Mouse (Mus musculus): ENCODE results near the gene Strn.

The Strn gene

GRCm38 (mm10) chr17:78737096-78737495 is at the start of gene Strn:
Strn (minus strand) TSS chr17:78737196.
- no peak for DNase-seq

DNA sequence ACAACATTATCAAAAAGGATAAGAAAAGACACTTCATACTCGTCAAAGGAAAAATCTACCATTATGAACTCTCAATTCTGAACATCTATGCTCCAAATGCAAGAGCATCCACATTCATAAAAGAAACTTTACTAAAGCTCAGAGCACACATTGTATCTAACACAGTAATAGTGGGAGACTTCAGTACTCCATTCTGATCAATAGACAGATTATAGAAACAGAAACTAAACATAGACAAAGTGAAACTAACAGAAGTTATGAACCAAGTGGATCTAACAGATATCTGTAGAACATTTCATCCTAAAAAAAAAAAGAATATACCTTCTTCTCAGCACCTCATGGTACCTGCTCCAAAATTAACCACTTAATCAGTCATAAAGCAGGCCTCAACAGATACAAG is 41.8 kb upstream of the Strn start:
- no peak for DNase-seq

DNA sequence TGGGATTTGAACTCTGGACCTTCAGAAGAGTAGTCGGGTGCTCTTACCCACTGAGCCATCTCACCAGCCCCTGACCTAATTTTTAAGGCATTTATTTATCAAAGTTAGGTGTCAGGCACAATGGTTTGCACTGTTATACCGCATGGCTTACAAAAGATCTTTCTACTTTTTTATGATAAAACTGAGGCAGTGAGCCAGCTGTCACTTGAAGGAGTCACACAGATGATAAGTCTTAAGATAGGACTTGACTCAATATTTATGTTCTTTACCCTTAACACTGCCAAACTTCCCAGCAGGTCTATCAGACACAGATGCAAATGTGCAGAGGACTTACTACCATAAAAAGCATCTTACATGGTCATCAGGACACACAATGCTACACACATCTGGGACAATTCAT is 35.3 kb upstream of the Strn start:
- DNase-seq, result no peak

- no peak for DNase-seq
Measured at GRCm38 (mm10) chr17:78770932-78771331, 33.9 kb upstream of the Strn start.

DNA sequence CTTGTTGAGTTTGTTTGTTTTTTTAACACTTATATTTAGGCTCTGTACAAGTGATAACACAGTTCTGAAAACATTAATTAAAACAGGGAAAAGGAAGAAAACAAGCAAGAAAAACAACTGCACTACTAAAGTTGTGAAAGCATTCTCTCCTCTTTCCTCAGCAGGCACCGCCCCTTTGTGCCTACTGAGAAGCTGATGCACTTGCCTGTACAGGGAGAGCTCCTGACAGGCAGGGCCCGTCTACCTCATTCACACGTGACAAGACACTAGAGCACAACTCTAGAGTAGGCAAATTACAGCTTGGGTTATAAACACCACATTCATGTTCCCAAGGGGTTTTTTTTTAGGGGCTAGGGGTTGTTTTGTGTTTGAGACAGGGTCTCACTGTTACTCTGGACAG is 32.3 kb upstream of the Strn start:
- no peak for DNase-seq

DNA sequence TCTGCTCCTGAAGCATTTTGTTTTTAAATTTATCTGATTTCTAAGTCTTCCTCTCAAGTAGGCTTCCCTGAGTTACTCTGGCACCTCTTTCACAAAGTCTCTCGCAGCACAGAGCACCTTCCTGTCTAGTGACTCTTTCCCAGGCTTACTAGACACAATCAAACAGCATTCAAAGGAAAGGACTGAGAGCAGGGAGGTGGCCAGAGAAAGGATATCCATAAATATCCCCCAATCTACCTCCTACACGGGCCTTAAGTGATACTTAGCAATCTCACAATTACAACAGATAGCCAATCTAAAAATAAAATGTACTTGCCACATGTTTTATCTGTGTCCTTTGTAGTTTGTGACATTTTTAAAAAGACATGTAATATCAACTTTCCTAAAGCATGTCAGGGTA is 31.9 kb upstream of the Strn start:
- no peak for DNase-seq

- DNase-seq, result no peak
Measured at GRCm38 (mm10) chr17:78767546-78767945, 30.6 kb upstream of the Strn start.

DNA sequence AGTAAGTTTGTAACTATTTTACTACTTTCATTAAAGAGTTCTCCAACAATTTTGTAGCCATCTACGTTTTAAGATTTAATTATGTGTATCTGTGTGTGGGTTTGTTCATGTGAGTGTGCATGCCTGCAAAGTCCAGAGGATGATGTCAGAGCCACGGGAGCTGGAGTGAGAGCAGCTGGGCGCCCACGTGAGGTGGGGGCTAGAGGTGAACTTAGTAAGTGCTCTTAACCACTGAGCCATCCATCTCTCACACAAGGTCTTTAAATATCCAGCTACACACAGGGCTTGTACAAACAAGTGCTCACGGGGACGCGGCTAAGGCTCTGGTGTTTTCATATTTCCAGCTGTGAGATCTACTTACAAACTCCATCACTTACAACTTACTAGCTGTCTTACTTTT is 29.1 kb upstream of the Strn start:
- no peak for DNase-seq

DNA sequence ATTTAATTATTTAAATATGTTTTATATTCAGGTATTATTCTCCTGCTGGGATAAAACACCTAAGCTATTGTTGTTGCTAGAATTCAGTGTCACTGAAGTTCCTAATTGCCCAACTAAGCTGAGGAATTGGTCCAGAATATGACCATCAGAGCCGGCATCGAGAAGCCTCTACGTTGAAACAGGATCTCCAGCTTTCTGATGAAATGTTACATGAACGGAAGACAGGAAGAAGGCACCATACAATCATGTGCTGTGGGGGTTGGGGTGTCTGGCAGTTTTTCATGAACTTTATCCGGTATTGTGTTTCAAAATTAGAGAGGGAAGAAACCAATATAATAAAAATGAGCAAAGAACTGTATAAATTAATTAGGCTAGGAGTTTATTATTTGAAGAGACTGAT is 26.3 kb upstream of the Strn start:
- peak; percentile 22 for DNase-seq

DNA sequence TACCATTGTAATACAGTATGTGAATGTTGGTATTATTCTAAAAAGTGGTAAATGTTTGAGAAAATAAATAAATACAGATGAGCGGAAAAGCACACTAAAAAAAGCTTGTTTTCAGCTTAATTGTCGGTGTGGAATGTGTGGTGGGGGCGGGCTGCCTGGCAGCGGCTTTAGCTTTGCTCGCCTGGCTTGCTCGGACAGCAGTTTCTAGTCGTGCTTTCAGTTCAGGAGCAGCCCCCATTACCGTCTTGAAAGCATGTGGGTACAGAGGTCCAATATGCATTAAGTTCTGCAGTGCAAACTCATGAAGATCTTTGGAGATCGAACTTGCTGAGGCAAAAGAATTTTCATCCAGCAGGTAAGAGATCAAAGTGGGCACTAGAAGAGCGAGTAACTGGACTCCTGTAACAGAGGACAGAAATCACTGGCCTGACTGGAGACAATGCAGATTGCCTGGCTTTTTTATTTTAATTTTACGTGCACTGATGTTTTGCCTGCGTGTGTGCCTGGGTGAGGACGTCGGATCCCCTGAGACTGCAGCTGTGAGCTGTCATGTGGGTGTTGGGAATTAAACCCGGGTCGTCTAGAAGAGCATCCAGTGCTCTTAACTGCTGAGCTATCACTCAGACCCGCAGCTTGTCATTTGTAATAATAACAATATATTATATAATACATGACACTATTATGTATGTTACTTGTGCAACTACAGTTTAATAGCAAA is 16.1 kb upstream of the Strn start:
- DNase-seq, result no peak

GRCm38 (mm10) chr17:78752064-78752463 is 15.1 kb upstream of the Strn start:
- no peak for DNase-seq

GRCm38 (mm10) chr17:78748440-78748839 is 11.4 kb upstream of the Strn start:
- no peak for DNase-seq

- peak; percentile 15 for DNase-seq
Measured at GRCm38 (mm10) chr17:78738416-78738815, 1.4 kb upstream of the Strn start.

- peak; percentile 31 for DNase-seq
Measured at GRCm38 (mm10) chr17:78737771-78738170, 775 bp upstream of the Strn start.

GRCm38 (mm10) chr17:78736473-78736988 is 465 bp downstream of the Strn start:
- peak; percentile 100 for DNase-seq

DNA sequence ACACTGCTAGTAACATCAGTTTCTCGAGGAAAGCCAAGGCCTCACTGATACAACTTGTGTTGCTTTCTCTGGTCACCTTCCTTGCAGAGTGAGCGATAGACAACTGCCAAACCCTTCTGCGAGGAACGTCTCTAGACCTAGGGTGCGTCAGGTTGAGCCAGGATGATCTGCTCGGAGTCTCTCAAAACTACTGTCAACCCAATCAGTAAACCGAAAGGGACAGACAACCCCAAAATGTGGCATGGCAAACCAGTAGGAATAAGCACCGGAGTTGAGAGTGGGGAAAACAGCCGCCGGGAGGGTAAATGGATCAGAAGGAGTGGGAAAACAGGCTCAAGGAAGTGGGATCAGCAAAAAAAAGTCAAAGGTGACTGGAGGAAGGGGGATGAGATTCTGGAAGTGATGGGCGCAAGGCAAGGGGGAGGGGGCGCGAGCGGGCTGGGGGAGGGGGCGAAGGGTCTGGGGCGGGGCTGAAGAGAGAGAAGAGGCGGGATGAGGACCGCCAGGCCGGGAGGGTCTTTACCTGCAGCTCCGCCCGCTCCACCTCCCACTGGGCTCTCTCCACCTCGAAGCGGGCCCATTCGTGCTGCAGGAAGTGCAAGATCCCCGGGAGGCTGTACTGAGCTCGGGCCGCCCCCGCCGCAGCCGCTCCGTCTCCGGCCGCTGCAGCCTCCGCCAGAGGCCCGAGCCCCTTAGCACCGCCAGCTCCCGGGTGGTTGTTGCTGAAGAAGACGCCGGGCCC is 1.1 kb downstream of the Strn start:
- peak; percentile 11 for DNase-seq

- no peak for DNase-seq
Measured at GRCm38 (mm10) chr17:78734806-78735205, 2.2 kb downstream of the Strn start.

DNA sequence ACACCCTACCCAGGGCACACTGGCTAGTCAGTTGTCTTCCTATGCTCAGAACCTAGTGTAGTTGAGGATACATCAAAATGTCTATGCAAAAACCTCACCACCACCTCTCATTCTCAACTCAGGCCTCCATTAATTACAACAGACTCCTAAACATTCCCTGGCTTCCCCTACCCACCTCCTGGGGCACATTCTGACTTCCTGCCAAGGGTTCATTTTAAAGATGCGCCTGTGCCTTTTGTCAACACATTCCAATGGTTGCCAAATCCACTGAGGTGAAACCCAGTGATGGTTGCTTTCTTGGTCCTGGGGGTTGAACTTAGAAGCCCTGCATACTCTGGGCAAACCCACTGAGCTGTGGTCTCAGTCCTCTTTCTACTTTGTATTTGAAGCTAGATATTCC is 4.9 kb downstream of the Strn start:
- DNase-seq, result no peak

GRCm38 (mm10) chr17:78726746-78727449 is 10.1 kb downstream of the Strn start:
- peak; percentile 54 for DNase-seq

DNA sequence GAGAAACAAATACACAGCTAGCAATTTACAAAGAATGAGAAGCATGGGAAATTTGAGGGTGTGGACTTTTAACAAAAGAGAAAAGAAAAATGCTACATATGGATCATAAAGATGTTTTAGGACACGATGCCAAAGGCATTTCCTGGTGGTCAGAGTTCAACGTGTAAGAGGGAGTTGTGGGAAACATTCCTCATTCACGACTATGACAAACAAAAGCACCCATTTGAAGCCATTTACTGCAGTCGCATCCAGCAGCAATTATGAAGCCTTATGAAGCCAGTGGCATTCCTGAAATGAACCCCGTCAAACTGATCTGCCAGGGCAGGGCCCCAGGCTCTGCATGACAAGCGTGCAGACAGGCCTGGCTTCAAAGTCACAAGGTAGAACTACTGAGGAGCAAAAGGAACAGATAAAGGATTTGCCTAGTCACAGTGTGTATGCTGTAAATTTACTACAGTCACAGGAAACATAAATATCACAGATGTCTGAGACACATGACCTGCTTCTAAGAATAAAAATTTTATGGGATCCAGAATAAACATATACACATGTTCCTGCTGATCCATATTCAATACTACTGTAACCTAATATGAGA is 12.4 kb downstream of the Strn start:
- no peak for DNase-seq

DNA sequence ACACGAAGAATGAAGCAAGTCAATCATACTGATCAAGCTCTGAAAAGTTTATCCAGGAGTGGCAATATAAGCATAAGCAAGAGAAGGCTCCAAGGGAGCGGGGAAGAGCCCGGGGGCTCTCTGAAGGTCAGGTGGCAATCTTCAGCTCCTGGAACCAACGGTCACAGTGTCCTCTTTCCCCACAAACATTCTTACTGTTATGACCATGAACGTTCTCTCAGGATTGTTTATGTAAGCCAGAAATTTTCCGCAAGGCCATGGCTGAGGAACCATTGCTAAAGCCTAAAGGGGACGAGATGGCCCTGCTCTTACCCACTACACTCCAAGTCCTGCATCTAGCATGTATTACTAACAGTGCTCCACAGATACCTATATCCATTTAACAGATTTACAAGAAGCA is 15.3 kb downstream of the Strn start:
- no peak for DNase-seq

- no peak for DNase-seq
Measured at GRCm38 (mm10) chr17:78719086-78719485, 17.9 kb downstream of the Strn start.

GRCm38 (mm10) chr17:78710258-78710657 is 26.7 kb downstream of the Strn start:
- DNase-seq, result no peak

Data from lung, postnatal 36 days (tissue).